Mouse (Mus musculus) small intestine, adult 2 months (tissue): Measurements from ENCODE around the gene Nek3.

Source experiments
- CTCF ChIP-seq: fragments of 200-500 bp; IDR thresholded peaks from 2 replicates; pipeline ENCODE4 v1.5.1; 2012; ENCODE audit warnings: low read depth, mild to moderate bottlenecking, control low read depth, inconsistent platforms, low read length, moderate library complexity, mixed read lengths; ENCODE audit not compliant: insufficient replicate concordance, insufficient read length; ENCODE audit errors: extremely low read depth
- POLR2A ChIP-seq: fragments of 200-500 bp; IDR thresholded peaks from 2 replicates; pipeline ENCODE4 v1.6.1; 2012; ENCODE audit warnings: low read depth, mild to moderate bottlenecking, control low read depth, inconsistent platforms, low read length, moderate library complexity

DNA sequence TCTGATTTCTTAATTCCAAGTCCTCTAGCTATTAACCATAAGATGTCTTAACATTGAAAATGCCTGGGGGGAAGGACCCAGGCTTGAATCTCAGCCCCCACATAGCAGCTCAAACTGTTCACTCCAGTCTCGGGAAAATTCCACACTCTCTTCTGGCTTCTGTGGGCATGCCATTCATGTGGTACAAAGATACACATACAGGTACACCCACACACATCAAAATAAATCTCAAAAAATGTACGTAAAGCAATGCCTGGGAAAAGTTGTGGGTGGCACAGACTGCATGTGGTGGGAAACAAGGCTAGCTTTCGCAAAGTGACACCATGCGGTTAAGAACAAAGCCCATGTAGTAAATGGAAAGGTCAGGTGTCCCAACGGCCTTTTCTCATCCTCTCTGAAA, 2.9 kb upstream of the Nek3 start:
- TF ChIP-seq CTCF (no peak), POLR2A (no peak)
